Mouse (Mus musculus) lung, postnatal 0 days (tissue): ENCODE data around the gene Sdhaf2.

Experiments
- CTCF ChIP-seq: IDR thresholded peaks from 2 replicates; pipeline ENCODE4 v1.5.1; 2016; ENCODE audit warnings: antibody characterized with exemption, mild to moderate bottlenecking
- EP300 ChIP-seq: IDR thresholded peaks from 2 replicates; pipeline ENCODE4 v1.6.1; 2016; ENCODE audit warnings: antibody characterized with exemption, mild to moderate bottlenecking, control low read depth

DNA sequence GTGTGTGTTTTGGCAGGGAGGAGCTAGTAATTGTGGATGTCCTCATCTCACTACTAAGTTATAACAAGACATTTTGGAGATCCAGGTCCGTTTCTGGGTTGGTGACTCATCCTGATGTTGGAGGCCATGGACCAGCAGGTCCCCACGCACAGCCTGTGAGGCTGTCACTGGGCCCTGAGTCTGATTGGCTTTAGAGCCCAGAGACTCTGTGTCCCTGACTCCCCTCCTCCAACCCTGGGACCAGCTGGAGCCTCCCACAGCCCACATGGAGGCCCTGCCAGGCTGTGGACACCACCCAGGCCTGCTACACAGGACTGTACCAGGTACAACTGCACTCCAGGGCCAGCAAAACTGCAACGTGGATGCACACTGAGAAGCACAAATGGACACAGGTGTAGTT is 53.0 kb downstream of the Sdhaf2 start:
- TF ChIP-seq CTCF (no peak), EP300 (no peak)
